Mouse (Mus musculus) R1 (cell line): ENCODE measurements around the gene Mark4.

Experiments used
- DNase-seq: peaks from one replicate; pipeline ENCODE4 v3.0.0-alpha.2; 2018; ENCODE audit warnings: low read depth, low spot score

Mark4 gene

DNA sequence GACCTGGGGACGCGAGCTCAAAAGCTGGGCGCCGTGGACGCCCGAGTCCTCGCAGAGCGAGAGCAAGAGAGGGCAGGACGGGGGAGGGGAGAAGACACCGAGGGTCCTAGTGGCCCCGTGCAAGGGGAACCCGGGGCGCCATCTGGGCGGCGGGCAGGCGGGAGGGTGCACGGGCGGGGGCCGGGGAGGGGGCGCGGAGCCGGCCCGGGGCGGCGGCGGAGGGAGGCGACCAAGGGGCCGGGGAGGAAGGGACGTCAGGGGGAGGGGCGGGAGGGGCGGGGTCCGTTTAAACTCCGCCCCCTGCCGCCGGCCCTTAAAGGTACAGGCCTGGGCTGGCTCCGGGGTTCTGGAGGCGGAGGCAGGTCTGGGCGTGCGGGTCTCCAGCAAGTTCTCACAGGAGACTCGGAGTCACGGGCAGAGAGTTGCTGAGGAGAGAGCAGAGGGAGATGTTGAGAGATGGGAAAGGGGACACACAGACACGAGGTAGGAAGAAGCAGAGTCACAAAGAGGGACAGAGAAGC lies at the start of gene Mark4:
Gene Mark4, minus strand, starts transcription at position 231 of the 521 bp plus-strand sequence.
- peak; percentile 85 for DNase-seq

DNA sequence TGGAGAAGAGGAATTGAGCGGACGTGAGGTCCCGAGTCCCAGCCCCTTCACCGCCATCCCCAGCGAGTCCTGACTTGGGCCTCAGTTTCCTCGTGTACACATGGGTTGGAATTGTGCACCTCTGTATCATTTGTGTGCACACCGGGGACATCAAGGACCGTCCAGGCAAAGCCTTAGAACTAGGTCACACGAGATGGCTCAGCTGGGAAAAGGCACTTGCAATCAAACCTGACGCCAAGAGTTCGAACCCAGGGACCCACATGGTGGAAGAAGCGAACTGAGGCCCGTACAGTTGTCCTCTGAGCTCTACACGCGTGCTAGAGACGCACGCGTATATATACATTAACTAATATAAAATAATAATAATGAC lies 49.0 kb upstream of the Mark4 start:
- DNase-seq, result no peak

DNA sequence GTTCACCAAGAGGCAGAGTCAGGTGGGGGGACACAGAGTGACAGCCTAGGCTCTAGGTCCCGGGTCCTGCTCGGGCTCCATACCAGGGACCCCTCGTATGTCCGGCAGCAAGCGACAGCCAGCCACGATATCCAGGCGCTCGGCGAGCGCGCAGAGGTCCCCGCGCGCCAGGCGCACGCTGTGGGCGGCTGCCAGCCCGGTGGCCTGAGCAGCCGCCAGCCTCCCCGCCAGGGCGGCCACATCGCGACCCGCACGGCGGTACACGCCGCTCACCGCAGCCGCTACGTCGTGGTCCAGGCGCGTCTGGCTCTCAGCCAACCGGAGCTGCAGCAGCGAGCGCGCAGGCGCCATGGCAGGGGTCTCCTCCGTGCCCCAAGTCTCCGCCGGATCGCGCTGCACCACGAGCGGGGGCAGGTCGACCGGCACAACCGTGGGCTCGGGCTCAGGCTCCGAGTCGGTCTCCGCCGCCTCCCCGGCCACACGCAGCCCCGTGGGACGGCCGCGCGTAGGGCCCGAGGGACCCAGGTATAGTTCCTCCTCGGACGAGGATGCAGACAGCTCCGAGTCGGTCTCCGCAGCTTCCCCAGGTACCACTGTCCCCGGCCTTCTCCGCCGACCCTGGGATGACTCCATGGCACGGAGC lies 48.5 kb upstream of the Mark4 start:
- DNase-seq, result peak; percentile 71

DNA sequence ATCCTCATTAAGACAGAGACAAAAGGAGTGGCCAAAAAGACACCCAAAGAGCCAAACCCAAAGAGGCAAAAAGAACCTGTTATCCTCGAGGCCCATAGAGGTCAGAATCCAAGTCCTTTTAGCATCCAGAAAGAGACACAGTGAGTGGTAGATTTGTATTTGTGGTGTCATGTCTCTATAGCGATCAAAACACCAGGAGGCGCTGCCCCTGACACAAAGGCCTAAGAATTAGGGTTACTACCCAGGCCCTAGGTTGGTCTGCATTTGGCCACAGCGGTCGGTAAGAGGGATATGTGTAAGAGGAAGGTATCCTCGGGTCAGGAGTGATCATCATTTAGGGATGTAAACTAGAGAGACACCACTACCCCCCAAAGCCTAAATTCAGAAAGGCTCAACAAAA lies 47.7 kb upstream of the Mark4 start:
- peak; percentile 77 for DNase-seq

DNA sequence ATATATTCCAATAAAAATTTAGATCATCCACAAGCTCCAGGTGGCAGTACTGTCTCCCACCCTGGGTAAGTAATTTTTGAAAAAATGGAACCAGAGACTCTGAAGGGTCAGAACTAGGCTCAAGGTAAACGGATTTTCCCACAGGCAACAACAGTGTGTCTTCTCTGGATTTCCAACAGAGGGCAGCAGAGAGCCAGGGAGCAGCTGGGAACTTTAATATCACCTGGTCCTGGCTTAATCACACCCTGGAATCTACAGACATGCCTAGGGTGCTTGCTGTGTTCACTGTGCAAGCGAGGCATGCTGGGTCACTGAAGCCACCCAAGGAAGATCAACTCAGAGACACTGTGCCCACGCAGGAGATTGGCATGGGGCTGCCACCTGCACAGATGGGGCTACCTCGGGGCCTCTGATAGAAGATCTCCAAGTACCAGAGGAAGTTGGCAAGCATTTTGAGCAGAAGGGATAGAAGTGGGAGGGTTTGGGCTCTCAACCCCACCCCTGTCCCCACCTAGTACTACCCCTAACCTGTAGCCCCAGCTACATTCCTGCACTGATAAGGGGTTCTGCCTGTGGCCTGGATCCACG lies 45.0 kb upstream of the Mark4 start:
- DNase-seq, result peak; percentile 69

DNA sequence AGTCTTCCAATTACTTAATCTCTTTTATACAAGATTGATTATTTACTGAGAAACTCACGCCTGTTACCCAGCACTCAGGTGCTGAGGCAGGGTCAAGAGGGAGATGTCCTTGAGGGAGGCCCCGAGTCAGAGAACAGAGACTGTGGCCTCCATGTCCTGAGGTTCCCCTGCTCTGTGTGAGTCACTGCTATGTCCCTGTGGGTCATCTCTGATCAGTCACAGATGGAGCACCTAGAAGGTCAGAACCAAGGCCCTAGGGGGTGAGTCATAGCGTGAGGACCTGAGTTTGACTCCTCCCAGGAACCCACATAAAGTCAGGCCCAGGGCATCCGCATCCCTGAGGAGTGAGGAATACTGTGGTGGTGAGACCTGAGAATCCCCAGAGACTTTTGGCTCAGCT lies 43.0 kb upstream of the Mark4 start:
- no peak for DNase-seq

DNA sequence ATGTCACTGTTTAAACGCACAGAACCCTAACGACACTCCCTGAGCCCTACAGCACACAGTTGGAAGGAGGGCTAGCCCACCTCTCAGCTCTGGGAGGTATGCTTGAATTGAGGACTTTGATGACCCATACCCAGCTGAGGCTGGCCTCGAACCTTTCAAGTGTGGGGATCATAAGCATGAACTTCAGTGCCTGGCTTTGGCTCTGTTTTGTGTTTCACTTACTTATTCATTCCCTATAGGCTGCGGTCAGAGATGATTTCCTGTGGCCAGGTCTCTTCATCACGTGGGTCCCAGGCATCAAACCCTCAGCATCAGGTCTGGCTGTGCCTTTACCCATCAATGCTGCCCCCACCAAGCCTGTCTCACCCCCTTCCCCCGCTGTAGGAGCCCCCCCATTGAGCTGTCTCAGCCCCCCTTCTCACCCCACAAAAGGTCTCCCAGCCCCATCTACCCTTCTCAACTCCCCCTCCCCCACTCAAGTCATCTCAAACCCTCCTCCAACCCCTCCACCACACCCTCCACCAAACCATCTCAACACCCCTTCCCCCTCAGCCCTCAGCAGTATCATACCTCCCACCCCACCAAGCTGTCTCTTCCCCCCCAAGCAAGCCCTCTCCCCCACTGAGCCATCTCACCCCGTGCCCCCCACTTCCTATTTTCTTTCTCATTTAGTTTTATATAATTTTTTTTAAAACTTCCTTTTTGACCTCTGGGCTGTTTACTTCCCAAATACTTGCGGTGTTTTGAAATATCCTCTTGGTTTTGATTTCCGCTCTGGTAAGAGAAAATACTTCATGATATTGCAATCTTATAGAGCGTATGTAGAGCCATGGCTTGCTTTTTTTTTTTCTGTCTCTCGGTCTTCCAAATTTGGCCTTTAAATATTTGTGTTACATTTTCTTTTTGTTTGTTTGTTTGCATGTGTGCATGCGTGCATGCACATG lies 42.1 kb upstream of the Mark4 start:
- no peak for DNase-seq

DNA sequence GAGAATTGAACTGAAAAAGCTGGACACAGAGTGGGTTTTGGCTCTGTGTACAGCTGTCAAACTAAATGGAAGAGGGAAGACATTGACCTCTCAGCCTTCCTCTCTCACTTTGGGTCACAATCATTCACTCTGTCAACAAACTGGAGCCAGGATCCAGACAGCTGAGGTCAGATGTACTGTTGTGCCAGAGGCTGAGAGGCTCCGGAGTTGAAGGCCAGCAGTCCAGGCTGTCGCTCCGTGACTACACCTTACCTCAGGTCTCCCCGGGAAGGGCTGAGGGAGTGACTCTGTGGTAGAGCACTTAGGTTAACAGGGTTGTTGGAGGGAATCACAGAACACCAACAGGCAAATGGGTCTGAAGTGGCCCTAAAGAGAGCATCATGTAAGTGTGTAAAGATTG lies 39.7 kb upstream of the Mark4 start:
- DNase-seq, result no peak

DNA sequence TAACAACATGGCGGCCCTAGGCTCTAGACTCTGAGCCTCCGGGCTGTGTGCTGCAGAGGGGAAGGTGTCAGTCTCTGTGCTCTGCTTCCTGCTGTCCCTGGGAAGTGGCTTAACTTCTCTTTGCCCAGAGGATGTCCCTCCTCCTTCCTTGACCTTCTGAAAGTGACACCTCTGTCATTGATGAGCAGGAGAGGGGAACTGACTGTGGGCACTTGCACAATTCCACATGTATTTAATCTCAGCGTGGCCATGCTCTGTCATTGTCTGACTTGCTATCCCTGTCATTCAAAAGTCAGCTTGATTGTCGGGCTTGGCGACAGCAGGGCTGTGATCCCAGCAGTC lies 37.6 kb upstream of the Mark4 start:
- no peak for DNase-seq

DNA sequence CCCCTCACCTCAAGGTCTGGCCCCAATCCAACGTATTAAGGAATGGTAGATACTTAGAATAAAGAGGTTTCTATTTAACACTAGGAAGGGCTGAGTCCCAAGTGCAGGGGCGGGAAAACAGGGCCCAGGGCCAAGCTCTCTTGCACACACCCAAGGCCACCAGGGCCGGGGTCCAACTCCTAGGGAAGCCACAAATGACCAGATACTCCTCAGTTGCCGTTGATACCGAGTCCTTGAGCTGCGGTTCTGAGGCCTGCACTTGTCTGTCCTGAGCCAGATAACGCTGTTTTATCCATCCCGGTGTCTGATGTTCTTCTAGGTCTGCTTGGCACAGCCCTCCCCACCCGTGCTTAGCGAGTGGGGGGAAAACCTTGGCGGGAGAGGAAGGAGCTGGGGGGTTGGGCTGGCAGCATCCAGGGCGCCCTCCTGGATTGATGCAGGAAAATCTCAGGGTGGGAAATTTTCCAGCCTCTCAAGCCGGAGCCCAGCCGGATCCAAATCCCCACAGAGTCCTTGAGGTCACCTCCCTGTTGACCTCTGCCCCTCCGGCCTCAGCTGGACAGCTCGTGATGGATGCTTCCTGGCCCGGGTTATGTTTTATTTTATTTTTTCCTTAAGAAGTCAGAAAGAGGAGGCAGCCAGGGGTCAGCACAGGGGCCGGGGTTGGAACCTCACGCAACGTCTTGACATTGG lies 37.0 kb upstream of the Mark4 start:
- no peak for DNase-seq

DNA sequence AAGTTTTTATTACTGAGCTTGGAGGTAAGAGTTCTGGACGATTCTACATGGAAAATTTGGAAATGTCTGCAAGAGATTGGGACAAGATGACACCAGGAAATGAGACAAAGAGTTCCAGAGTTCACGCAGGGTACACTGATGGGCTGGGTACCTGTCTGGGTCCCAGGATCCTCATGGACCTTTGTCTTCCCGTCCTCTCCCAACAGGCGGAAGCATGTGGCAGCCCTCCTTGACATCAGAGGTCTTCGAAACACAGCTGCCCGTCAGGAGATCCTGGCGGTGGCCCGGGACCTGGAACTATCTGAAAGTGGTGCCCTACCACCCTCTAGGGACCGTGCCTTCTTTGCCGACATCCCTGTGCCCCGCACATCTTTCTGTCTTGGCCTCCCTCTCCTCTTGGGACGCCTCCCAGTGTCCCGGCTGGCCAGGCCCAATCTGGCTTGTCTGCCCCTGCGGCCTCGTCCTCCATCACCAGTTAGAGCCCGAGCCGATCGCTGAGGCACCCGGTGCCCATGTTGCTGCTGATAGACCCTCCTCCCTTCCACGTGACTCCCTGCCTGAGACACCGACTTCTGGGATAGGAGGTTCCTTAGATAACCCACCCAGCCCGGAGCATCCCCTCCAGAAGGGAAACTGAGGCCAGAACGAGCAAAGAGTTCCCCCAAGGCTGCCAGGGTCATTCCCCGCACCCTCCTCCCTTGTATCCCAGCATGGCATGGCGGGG lies 36.3 kb upstream of the Mark4 start:
- no peak for DNase-seq

DNA sequence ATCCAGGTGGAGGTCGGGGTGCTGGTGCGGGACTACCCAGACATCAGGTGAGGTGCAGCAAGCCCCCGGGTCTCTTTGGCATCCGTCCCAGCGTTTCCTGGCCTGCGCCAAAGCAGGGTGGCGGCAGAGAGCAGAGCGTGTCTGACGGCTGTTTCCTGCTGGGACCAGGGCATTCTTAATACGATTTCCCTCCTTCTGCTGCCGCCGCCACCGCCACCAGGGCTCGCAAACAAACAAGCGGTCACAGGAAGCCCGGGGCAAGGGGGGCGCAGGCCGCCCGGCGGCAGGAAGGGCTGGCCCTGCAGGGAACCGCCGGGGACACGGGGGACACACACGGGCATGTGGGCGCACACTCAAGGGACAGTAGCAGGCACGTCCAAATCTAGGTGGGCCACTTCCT lies 33.1 kb upstream of the Mark4 start:
- DNase-seq, result no peak

DNA sequence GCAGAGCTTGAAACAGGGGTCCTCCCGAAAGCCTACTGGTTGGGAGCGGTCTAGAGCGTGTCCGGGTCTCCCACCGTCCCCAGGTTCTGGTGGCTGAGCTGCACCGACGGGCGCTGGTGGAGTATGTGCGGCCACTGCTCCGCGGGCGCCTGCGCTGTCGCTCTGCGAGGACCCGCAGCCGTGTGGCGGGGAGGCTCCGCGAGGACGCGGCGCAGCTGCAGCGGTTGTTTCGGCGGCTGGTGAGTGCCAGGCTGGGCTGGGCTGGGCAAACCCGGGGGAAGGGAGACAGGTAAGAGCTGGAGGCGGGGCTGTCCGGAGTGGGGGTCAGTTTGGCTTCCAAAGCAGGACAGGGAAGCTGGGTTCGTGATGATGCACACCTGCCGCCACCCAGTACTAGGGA lies 30.9 kb upstream of the Mark4 start:
- DNase-seq, result no peak

DNA sequence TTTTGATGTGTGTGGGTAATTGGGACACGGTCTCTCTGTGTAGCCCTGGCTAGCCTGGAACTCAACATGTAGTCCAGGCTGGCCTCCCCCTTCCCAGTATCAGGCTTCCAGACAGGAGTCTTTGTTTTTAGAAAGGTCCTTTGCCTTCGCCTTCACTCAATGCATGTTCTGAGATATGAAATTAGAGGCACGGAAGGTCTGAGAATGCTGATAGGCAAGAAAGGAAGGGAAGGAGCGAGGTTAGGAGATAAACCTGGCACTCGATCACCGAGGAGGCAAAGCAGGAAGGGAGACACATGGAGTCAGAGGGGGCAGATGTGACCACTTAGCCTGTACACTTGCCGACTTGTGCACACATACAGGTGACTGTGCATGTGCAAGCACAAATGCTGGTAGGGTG lies 27.9 kb upstream of the Mark4 start:
- no peak for DNase-seq

DNA sequence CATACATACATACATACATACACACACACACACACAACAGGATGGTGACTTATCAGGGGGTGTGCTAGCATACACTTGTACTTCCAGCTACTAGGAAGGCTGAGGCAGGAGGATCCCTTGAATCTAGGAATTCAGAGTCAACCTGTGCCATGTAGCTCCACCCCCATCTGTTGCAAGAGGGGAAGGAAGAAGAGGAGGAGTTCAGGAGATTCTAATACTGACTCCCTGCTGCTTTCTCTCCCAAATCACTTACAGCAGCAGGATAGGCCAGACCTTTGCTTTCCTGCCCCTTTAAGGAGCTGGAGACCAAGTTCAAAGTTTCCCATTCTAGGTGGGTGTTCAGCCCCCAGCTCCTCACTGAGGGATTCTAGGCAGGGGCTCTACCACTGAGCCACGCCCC lies 26.9 kb upstream of the Mark4 start:
- peak; percentile 54 for DNase-seq

DNA sequence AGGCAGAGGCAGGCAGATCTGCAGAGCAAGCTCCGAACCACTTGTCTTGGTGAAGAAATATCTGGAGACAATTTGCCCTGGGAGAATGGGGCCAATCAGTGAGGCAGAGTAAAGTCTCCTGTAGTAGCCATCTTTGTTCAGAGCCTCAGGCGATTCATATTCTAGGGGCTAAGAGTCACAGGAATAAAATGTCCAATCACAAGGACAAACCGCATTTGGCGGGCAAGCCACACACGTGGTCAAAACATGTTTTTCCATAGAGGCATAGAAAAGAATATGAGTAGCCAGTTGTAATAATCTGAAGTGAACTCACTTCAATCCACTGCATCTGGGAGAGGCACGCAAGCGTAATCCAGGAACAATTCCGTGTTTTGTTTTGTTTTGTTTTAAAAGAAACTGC lies 24.7 kb upstream of the Mark4 start:
- DNase-seq, result no peak

DNA sequence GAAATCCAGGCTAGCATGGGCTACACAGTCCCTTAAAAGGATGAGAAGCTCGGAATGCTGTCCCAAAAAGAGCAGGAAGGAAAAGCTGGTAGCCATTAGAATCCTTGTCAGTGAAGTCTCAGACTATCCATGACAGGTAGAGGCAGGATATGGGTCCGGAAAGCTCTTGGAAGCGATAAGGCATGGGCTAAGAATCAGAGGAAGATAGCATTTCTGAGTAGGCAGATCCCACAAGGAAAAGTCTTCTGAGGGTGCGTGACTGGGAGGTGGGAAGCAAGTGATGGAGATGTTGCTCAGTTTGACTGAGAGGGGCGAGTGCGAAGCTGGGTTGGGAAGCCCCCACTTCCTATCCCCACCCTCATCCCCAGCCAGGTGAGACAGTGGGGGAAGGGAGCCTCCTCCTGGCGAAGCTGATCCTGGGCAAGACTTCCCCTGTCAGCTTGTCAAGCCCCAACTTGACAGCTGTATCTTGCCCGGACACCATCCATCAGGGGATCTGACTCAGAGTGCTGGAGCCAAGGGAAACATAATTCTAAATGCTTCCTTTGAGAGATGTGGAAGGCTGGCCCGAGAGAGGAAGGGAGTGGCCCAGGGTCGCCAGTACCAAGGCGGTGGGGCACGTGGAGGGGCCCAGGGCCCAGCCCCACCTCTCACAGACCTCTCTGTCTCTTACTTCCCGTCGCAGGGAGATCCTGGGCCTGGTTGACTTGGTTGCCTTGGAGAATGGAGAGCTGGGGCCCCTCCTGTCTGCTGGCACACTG lies 19.2 kb upstream of the Mark4 start:
- no peak for DNase-seq

DNA sequence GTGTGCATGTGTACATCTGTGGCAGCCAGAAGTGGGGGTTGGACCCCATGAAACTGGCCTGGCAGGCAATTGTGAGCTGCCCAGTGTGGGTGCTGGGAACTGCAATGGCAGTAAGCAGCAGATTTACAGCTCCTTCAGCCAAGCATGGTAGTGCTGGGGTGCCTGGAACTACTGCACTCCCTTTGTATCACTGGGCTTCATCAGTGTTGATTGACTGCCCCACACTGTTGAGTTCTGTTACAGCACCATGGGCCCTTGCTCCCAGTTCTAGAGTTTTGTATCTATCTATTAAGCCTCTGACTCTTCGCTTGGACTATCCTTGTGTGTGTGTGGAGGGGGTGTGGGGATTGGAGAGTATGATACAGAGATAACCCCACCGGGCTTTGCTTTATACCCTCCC lies 18.5 kb upstream of the Mark4 start:
- no peak for DNase-seq

DNA sequence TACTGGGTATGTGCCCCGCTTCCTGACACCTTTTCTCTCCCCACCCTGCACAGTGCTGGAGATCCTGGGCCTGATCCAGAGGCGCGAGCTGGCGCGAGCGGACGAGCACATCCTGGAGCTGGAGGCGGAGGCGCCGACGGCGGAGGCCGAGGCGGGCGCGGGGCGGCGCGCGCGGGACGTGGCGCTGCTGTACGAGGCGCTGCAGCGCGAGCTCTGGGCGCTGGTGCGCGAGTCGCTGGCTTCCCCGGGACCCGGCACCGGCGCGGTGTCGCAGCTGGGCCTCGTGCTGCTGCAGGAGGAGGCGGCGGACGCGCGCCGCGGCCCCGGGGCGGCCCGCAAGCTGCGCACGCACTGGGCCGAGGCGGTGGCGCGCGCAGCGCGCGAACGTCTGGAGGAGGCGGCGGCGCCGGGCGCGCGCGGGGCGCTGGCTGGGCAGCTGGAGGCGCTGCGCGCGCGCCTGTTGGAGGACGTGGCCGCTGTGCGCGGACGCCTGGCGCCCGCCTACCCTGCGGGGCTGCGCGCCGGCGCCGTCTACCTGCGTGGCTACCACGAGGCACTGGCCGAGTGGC lies 15.3 kb upstream of the Mark4 start:
- peak; percentile 85 for DNase-seq

DNA sequence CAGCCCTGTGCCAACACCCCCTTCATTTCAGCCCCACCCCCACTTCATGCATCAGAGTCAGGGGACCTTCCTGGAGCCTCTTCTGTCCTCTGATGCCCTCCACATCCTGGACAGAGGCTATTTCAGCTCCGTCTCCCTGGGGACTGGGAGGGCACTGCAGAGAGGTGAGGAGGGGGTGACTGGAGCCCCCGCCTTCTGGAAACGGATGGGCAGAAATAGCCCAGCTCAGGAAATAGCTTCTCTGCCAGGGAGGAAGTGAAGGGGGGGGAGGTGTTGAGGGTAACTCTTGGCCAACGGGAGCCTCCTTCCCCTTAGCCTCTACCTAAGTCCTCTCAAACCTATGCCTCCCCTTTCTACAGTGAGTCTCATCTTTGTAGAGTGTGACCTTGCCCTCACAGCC lies 13.8 kb upstream of the Mark4 start:
- no peak for DNase-seq
